Mouse (Mus musculus): ENCODE data around the gene Fryl. TPM values are rescaled to one million over a fixed set of nuclear protein-coding genes. Genes with fewer than 3 reads are reported as not detected.

Gene Fryl
- polyA plus RNA-seq, 1 experiment from 2014 or later: 53.2 TPM

- H3K4me3 ChIP-seq (ENCODE audit: low read depth, low read length): no peak overlapping the region
- no peaks in the 10 kb centered on the region for H3K36me3 ChIP-seq (ENCODE audit: control insufficient read depth, insufficient read depth, low read length)
- 77% methylated on average over 11 of the region's 11 CpGs for WGBS
- H3K27ac ChIP-seq (ENCODE audit: low read depth, low read length): no peak overlapping the region
- ATAC-seq (ENCODE audit: low FRiP score): no peak
- no peaks in the 10 kb centered on the region for H3K9me3 ChIP-seq (ENCODE audit: control insufficient read depth, low read length)
- H3K9ac ChIP-seq (ENCODE audit: low read depth, low read length): no peak overlapping the region
- H3K4me2 ChIP-seq (replicated peaks; ENCODE audit: low read depth, low read length): no peak overlapping the region
- no peaks in the 10 kb centered on the region for H3K27me3 ChIP-seq (ENCODE audit: control insufficient read depth, insufficient read depth, low read length)
- no peaks in the 10 kb centered on the region for H3K4me1 ChIP-seq (replicated peaks; ENCODE audit: control insufficient read depth, insufficient read depth, low read length)
- DNase-seq (ENCODE audit: low spot score): no peak
Measured at GRCm38 (mm10) chr5:73191765-73192164, 64.7 kb downstream of the Fryl start.

DNA sequence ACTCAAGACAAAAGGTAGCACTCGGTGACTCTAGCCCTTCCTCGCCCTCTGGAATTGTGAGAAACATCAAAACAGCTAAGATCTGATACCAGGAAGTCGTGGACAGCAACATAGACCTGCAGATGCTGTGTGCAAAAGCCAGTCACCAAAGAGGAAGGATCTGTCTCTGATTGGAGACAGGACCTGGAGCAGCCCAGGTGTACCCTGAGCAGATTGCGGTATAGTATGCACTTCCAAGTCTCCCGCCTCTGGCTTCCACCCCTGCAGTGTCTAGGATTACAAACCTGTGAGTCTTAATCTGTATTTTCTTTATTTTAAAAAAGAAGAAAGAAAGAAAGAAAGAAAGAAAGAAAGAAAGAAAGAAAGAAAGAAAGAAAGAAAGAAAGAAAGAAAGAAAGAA is 66.3 kb downstream of the Fryl start:
- no peak for ATAC-seq (ENCODE audit: low FRiP score)
- Histone ChIP-seq H3K4me2 (replicated peaks; ENCODE audit: low read depth, low read length) (no peak overlapping the region), H3K4me1 (replicated peaks; ENCODE audit: control insufficient read depth, insufficient read depth, low read length) (no peaks in the 10 kb centered on the region), H3K27ac (ENCODE audit: low read depth, low read length) (no peak overlapping the region), H3K36me3 (ENCODE audit: control insufficient read depth, insufficient read depth, low read length) (no peaks in the 10 kb centered on the region), H3K9me3 (ENCODE audit: control insufficient read depth, low read length) (no peaks in the 10 kb centered on the region), H3K27me3 (ENCODE audit: control insufficient read depth, insufficient read depth, low read length) (no peaks in the 10 kb centered on the region), H3K4me3 (ENCODE audit: low read depth, low read length) (no peak overlapping the region), H3K9ac (ENCODE audit: low read depth, low read length) (no peak overlapping the region)
- no peak for DNase-seq (ENCODE audit: low spot score)
- 87% methylated on average over 5 of the region's 5 CpGs for WGBS

DNA sequence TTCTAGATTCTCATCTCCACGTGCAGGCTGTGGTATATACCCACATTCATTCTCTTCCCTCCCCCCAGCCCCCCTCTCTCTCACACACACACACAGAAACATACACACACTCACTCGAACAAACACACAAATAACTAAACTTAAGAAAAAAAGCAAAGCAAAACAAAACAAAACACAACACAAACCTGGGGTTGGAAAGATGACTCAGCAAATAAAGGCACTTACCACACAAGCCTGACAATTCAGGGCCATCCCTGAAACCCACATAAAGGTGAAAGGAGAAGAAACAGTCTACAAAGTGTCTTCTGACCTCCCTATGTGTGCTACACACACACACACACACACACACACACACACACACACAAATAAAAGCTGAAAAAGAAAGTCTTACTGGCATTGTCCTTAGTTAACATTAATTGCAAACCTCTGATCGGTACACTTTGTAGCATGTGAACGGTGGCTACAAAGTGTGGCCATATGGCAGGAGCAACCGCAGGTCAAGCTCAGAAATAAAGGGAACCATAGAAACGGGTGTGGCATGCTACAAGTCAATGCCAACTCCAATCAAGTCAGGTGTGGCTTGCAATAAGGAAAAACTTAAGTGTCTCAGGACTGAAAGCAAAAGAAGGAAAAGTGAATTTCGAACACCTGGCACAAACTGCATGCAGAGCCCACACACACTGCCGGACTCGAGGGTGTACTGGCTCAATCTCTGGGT is 66.8 kb downstream of the Fryl start:
- Histone ChIP-seq H3K27me3 (ENCODE audit: control insufficient read depth, insufficient read depth, low read length) (no peaks in the 10 kb centered on the region), H3K9me3 (ENCODE audit: control insufficient read depth, low read length) (no peaks in the 10 kb centered on the region), H3K36me3 (ENCODE audit: control insufficient read depth, insufficient read depth, low read length) (no peaks in the 10 kb centered on the region), H3K27ac (ENCODE audit: low read depth, low read length) (no peak overlapping the region), H3K4me1 (replicated peaks; ENCODE audit: control insufficient read depth, insufficient read depth, low read length) (no peaks in the 10 kb centered on the region), H3K9ac (ENCODE audit: low read depth, low read length) (no peak overlapping the region), H3K4me2 (replicated peaks; ENCODE audit: low read depth, low read length) (no peak overlapping the region), H3K4me3 (ENCODE audit: low read depth, low read length) (no peak overlapping the region)
- 80% methylated on average over 9 of the region's 9 CpGs for WGBS
- ATAC-seq (ENCODE audit: low FRiP score): no peak
- DNase-seq (ENCODE audit: low spot score): no peak

GRCm38 (mm10) chr5:73188576-73188975 is 67.8 kb downstream of the Fryl start:
- H3K9me3 ChIP-seq (ENCODE audit: control insufficient read depth, low read length): no peaks in the 10 kb centered on the region
- no peak overlapping the region for H3K4me2 ChIP-seq (replicated peaks; ENCODE audit: low read depth, low read length)
- DNase-seq (ENCODE audit: low spot score) (no peak), ATAC-seq (ENCODE audit: low FRiP score) (no peak)
- no peak overlapping the region for H3K4me3 ChIP-seq (ENCODE audit: low read depth, low read length)
- H3K4me1 ChIP-seq (replicated peaks; ENCODE audit: control insufficient read depth, insufficient read depth, low read length): no peaks in the 10 kb centered on the region
- H3K27me3 ChIP-seq (ENCODE audit: control insufficient read depth, insufficient read depth, low read length): no peaks in the 10 kb centered on the region
- no peak overlapping the region for H3K27ac ChIP-seq (ENCODE audit: low read depth, low read length)
- H3K9ac ChIP-seq (ENCODE audit: low read depth, low read length): no peak overlapping the region
- 73% methylated on average over 7 of the region's 7 CpGs for WGBS
- H3K36me3 ChIP-seq (ENCODE audit: control insufficient read depth, insufficient read depth, low read length): no peaks in the 10 kb centered on the region

- no peaks in the 10 kb centered on the region for H3K36me3 ChIP-seq (ENCODE audit: control insufficient read depth, insufficient read depth, low read length)
- DNase-seq (ENCODE audit: low spot score) (no peak), ATAC-seq (ENCODE audit: low FRiP score) (no peak)
- no peaks in the 10 kb centered on the region for H3K9me3 ChIP-seq (ENCODE audit: control insufficient read depth, low read length)
- WGBS: 88% methylated on average over 5 of the region's 5 CpGs
- H3K27me3 ChIP-seq (ENCODE audit: control insufficient read depth, insufficient read depth, low read length): no peaks in the 10 kb centered on the region
- no peak overlapping the region for H3K4me2 ChIP-seq (replicated peaks; ENCODE audit: low read depth, low read length)
- H3K4me3 ChIP-seq (ENCODE audit: low read depth, low read length): no peak overlapping the region
- H3K27ac ChIP-seq (ENCODE audit: low read depth, low read length): no peak overlapping the region
- no peak overlapping the region for H3K9ac ChIP-seq (ENCODE audit: low read depth, low read length)
- H3K4me1 ChIP-seq (replicated peaks; ENCODE audit: control insufficient read depth, insufficient read depth, low read length): no peaks in the 10 kb centered on the region
Measured at GRCm38 (mm10) chr5:73188164-73188563, 68.3 kb downstream of the Fryl start.

DNA sequence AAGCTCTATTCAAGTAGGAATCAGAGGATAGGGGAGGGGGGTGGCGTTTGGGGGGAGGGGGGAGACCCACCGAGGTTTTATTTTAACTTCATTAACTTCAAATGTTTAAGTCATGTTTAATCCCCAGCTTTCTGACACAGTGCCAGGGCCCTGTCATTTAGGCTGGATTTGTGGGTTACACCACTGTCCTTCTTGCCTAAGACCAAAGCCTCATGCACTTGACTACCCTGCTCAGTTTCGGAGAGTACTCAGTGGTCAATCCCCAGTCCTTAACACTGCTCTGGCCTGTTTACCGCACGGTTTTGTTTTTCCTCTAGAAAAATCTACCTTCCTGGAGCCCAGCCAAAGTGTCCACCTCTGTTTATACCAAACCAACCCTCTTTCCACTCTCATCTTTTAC is 69.5 kb downstream of the Fryl start:
- ATAC-seq (ENCODE audit: low FRiP score) (no peak), DNase-seq (ENCODE audit: low spot score) (no peak)
- Histone ChIP-seq H3K4me1 (replicated peaks; ENCODE audit: control insufficient read depth, insufficient read depth, low read length) (no peaks in the 10 kb centered on the region), H3K27ac (ENCODE audit: low read depth, low read length) (no peak overlapping the region), H3K9ac (ENCODE audit: low read depth, low read length) (no peak overlapping the region), H3K4me3 (ENCODE audit: low read depth, low read length) (no peak overlapping the region), H3K27me3 (ENCODE audit: control insufficient read depth, insufficient read depth, low read length) (no peaks in the 10 kb centered on the region), H3K9me3 (ENCODE audit: control insufficient read depth, low read length) (no peaks in the 10 kb centered on the region), H3K36me3 (ENCODE audit: control insufficient read depth, insufficient read depth, low read length) (no peaks in the 10 kb centered on the region), H3K4me2 (replicated peaks; ENCODE audit: low read depth, low read length) (no peak overlapping the region)
- WGBS: 94% methylated on average over 5 of the region's 5 CpGs

- H3K27me3 ChIP-seq (ENCODE audit: control insufficient read depth, insufficient read depth, low read length): no peaks in the 10 kb centered on the region
- ATAC-seq (ENCODE audit: low FRiP score): no peak
- WGBS: 86% methylated on average over 4 of the region's 4 CpGs
Measured at GRCm38 (mm10) chr5:73185424-73185823, 71.0 kb downstream of the Fryl start.

GRCm38 (mm10) chr5:73182701-73183447 is 73.5 kb downstream of the Fryl start:
- no peak overlapping the region for H3K9ac ChIP-seq (ENCODE audit: low read depth, low read length)
- no peaks in the 10 kb centered on the region for H3K9me3 ChIP-seq (ENCODE audit: control insufficient read depth, low read length)
- 89% methylated on average over 12 of the region's 12 CpGs for WGBS
- no peaks in the 10 kb centered on the region for H3K27me3 ChIP-seq (ENCODE audit: control insufficient read depth, insufficient read depth, low read length)
- no peaks in the 10 kb centered on the region for H3K36me3 ChIP-seq (ENCODE audit: control insufficient read depth, insufficient read depth, low read length)
- no peak overlapping the region for H3K27ac ChIP-seq (ENCODE audit: low read depth, low read length)
- no peak overlapping the region for H3K4me3 ChIP-seq (ENCODE audit: low read depth, low read length)
- ATAC-seq (ENCODE audit: low FRiP score) (no peak), DNase-seq (ENCODE audit: low spot score) (no peak)
- H3K4me2 ChIP-seq (replicated peaks; ENCODE audit: low read depth, low read length): no peak overlapping the region
- H3K4me1 ChIP-seq (replicated peaks; ENCODE audit: control insufficient read depth, insufficient read depth, low read length): no peaks in the 10 kb centered on the region

More at GRCm38 (mm10) chr5:73185424-73185823, 71.0 kb downstream of the Fryl start:
- Histone ChIP-seq H3K4me2 (replicated peaks; ENCODE audit: low read depth, low read length) (no peak overlapping the region), H3K9ac (ENCODE audit: low read depth, low read length) (no peak overlapping the region), H3K4me3 (ENCODE audit: low read depth, low read length) (no peak overlapping the region), H3K27ac (ENCODE audit: low read depth, low read length) (no peak overlapping the region), H3K9me3 (ENCODE audit: control insufficient read depth, low read length) (no peaks in the 10 kb centered on the region), H3K36me3 (ENCODE audit: control insufficient read depth, insufficient read depth, low read length) (no peaks in the 10 kb centered on the region), H3K4me1 (replicated peaks; ENCODE audit: control insufficient read depth, insufficient read depth, low read length) (no peaks in the 10 kb centered on the region)
- no peak for DNase-seq (ENCODE audit: low spot score)

DNA sequence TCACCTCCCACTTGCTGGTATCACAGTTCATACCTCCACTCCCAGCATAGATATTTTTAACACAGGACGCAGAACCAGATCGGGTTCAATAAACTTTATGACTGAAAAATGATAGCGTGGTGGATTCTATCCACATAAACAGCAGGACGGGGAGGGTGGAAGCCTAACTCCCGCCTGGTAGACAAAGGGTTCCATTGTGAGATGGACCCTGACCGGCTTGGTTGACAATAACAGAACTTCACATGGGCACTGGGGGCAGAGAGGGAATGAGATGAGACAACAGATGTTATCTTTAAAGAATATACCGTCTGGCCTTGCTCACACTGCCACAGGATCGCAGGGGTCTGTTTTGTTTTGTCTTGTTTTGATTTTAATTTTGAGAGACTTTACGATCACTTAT is 74.2 kb downstream of the Fryl start:
- no peak overlapping the region for H3K9ac ChIP-seq (ENCODE audit: low read depth, low read length)
- no peaks in the 10 kb centered on the region for H3K27me3 ChIP-seq (ENCODE audit: control insufficient read depth, insufficient read depth, low read length)
- ATAC-seq (ENCODE audit: low FRiP score): no peak
- no peak overlapping the region for H3K4me2 ChIP-seq (replicated peaks; ENCODE audit: low read depth, low read length)
- no peak overlapping the region for H3K4me3 ChIP-seq (ENCODE audit: low read depth, low read length)
- no peak overlapping the region for H3K27ac ChIP-seq (ENCODE audit: low read depth, low read length)
- DNase-seq (ENCODE audit: low spot score): no peak
- no peaks in the 10 kb centered on the region for H3K36me3 ChIP-seq (ENCODE audit: control insufficient read depth, insufficient read depth, low read length)
- no peaks in the 10 kb centered on the region for H3K4me1 ChIP-seq (replicated peaks; ENCODE audit: control insufficient read depth, insufficient read depth, low read length)
- H3K9me3 ChIP-seq (ENCODE audit: control insufficient read depth, low read length): no peaks in the 10 kb centered on the region
- WGBS: 56% methylated on average over 9 of the region's 9 CpGs
